Mouse (Mus musculus): ENCODE data around the gene Ptprj. TPM values are rescaled to one million over a fixed set of nuclear protein-coding genes. Genes with fewer than 3 reads are reported as not detected.

The Ptprj gene
- polyA plus RNA-seq, 1 experiment from 2014 or later = 2.9 TPM

DNA sequence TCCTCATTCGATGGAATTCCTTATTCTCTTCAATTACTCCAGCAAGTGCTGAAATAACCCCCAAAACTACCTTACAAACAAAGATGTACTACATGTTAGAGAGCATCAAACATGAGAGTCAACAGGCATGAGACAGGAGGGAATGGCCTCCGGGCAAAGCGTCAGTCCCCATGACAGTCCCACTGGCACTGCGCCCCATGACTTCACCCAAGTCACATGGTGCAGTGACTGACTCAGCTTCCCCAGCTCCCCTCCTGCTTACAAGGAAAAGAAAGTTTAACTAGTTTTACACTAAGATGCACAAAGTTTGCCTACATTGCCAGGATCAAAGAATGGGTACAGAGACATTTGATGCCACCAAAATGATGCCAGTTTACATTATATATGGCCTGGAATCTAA lies 71.2 kb downstream of the Ptprj start:
- no peak overlapping the region for H3K4me3 ChIP-seq (ENCODE audit: low read depth, low read length)
- no peak overlapping the region for H3K27ac ChIP-seq (ENCODE audit: low read depth, low read length)
- no peaks in the 10 kb centered on the region for H3K27me3 ChIP-seq (ENCODE audit: control insufficient read depth, insufficient read depth, low read length)
- no peaks in the 10 kb centered on the region for H3K4me1 ChIP-seq (replicated peaks; ENCODE audit: control insufficient read depth, insufficient read depth, low read length)
- H3K4me2 ChIP-seq (replicated peaks; ENCODE audit: low read depth, low read length) = no peak overlapping the region
- ATAC-seq (ENCODE audit: low FRiP score) = no peak
- H3K9me3 ChIP-seq (ENCODE audit: control insufficient read depth, low read length) = no peaks in the 10 kb centered on the region
- WGBS = 92% methylated on average over 4 of the region's 4 CpGs
- H3K36me3 ChIP-seq (ENCODE audit: control insufficient read depth, insufficient read depth, low read length) = no peaks in the 10 kb centered on the region
- no peak for DNase-seq (ENCODE audit: low spot score)
- no peak overlapping the region for H3K9ac ChIP-seq (ENCODE audit: low read depth, low read length)

DNA sequence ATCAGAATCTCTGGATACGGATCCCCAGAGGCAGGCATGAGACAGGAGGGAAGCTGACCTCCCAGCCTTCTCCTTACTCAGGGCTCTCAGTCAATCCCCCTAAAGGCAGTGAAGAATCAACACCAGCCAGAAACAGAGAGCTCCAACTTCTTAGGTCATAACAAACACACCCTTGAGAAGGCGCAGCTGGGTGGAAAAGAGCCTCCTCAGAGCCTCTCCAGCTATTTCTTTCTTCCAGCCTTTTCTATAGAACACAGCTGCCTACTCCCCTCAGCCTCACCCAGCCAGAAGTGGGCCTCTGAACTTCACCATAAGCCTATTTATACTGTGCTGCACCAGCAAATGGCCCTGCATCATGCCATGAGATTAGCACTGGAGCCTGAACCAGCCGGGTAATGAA lies 74.3 kb downstream of the Ptprj start:
- no peaks in the 10 kb centered on the region for H3K27me3 ChIP-seq (ENCODE audit: control insufficient read depth, insufficient read depth, low read length)
- WGBS = 80% methylated on average over 3 of the region's 3 CpGs
- no peak overlapping the region for H3K27ac ChIP-seq (ENCODE audit: low read depth, low read length)
- DNase-seq (ENCODE audit: low spot score) = no peak
- no peak overlapping the region for H3K4me3 ChIP-seq (ENCODE audit: low read depth, low read length)
- H3K9ac ChIP-seq (ENCODE audit: low read depth, low read length) = no peak overlapping the region
- H3K36me3 ChIP-seq (ENCODE audit: control insufficient read depth, insufficient read depth, low read length) = no peaks in the 10 kb centered on the region
- no peak for ATAC-seq (ENCODE audit: low FRiP score)
- no peaks in the 10 kb centered on the region for H3K4me1 ChIP-seq (replicated peaks; ENCODE audit: control insufficient read depth, insufficient read depth, low read length)
- H3K9me3 ChIP-seq (ENCODE audit: control insufficient read depth, low read length) = no peaks in the 10 kb centered on the region
- H3K4me2 ChIP-seq (replicated peaks; ENCODE audit: low read depth, low read length) = no peak overlapping the region

- 89% methylated on average over 6 of the region's 6 CpGs for WGBS
- H3K36me3 ChIP-seq (ENCODE audit: control insufficient read depth, insufficient read depth, low read length) = no peaks in the 10 kb centered on the region
- H3K9me3 ChIP-seq (ENCODE audit: control insufficient read depth, low read length) = no peaks in the 10 kb centered on the region
- ATAC-seq (ENCODE audit: low FRiP score) = no peak
- no peaks in the 10 kb centered on the region for H3K4me1 ChIP-seq (replicated peaks; ENCODE audit: control insufficient read depth, insufficient read depth, low read length)
- H3K4me2 ChIP-seq (replicated peaks; ENCODE audit: low read depth, low read length) = no peak overlapping the region
- H3K27ac ChIP-seq (ENCODE audit: low read depth, low read length) = no peak overlapping the region
- no peak overlapping the region for H3K9ac ChIP-seq (ENCODE audit: low read depth, low read length)
- H3K4me3 ChIP-seq (ENCODE audit: low read depth, low read length) = no peak overlapping the region
- no peak for DNase-seq (ENCODE audit: low spot score)
- H3K27me3 ChIP-seq (ENCODE audit: control insufficient read depth, insufficient read depth, low read length) = no peaks in the 10 kb centered on the region
Measured at GRCm38 (mm10) chr2:90504731-90505171, 75.7 kb downstream of the Ptprj start.

- 94% methylated on average over 3 of the region's 3 CpGs for WGBS
- no peak overlapping the region for H3K4me3 ChIP-seq (ENCODE audit: low read depth, low read length)
- no peak overlapping the region for H3K27ac ChIP-seq (ENCODE audit: low read depth, low read length)
- ATAC-seq (ENCODE audit: low FRiP score) = no peak
- no peaks in the 10 kb centered on the region for H3K9me3 ChIP-seq (ENCODE audit: control insufficient read depth, low read length)
- H3K9ac ChIP-seq (ENCODE audit: low read depth, low read length) = no peak overlapping the region
- H3K4me1 ChIP-seq (replicated peaks; ENCODE audit: control insufficient read depth, insufficient read depth, low read length) = no peaks in the 10 kb centered on the region
- no peak overlapping the region for H3K4me2 ChIP-seq (replicated peaks; ENCODE audit: low read depth, low read length)
- no peak for DNase-seq (ENCODE audit: low spot score)
- H3K36me3 ChIP-seq (ENCODE audit: control insufficient read depth, insufficient read depth, low read length) = no peaks in the 10 kb centered on the region
- H3K27me3 ChIP-seq (ENCODE audit: control insufficient read depth, insufficient read depth, low read length) = no peaks in the 10 kb centered on the region
Measured at GRCm38 (mm10) chr2:90503182-90503833, 77.1 kb downstream of the Ptprj start.

DNA sequence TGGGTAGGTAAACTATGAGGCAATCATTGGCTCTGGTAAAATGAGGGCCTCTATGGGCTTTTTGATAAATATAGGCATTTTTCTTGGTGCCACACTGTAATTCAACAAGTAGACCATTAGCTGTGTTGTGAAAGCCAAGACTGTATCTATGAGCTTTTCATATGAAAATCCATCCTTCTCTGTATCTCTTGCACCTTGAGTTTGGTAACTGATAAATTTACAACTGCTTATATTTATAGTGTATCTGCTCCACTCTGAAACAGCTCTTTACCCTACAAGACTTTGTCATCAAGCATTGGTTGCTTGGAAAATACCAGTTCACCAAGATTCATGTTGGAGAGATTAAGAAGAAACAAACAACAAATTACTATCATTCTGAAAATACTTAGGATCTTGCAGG lies 77.7 kb downstream of the Ptprj start:
- no peak overlapping the region for H3K9ac ChIP-seq (ENCODE audit: low read depth, low read length)
- H3K4me2 ChIP-seq (replicated peaks; ENCODE audit: low read depth, low read length) = no peak overlapping the region
- DNase-seq (ENCODE audit: low spot score) = no peak
- H3K36me3 ChIP-seq (ENCODE audit: control insufficient read depth, insufficient read depth, low read length) = no peaks in the 10 kb centered on the region
- no peak overlapping the region for H3K27ac ChIP-seq (ENCODE audit: low read depth, low read length)
- no peak for ATAC-seq (ENCODE audit: low FRiP score)
- H3K9me3 ChIP-seq (ENCODE audit: control insufficient read depth, low read length) = no peaks in the 10 kb centered on the region
- no peaks in the 10 kb centered on the region for H3K27me3 ChIP-seq (ENCODE audit: control insufficient read depth, insufficient read depth, low read length)
- no peak overlapping the region for H3K4me3 ChIP-seq (ENCODE audit: low read depth, low read length)
- no peaks in the 10 kb centered on the region for H3K4me1 ChIP-seq (replicated peaks; ENCODE audit: control insufficient read depth, insufficient read depth, low read length)

GRCm38 (mm10) chr2:90501708-90502107 lies 78.7 kb downstream of the Ptprj start:
- H3K9ac ChIP-seq (ENCODE audit: low read depth, low read length) = no peak overlapping the region
- no peak for DNase-seq (ENCODE audit: low spot score)
- H3K36me3 ChIP-seq (ENCODE audit: control insufficient read depth, insufficient read depth, low read length) = no peaks in the 10 kb centered on the region
- H3K4me3 ChIP-seq (ENCODE audit: low read depth, low read length) = no peak overlapping the region
- no peak overlapping the region for H3K27ac ChIP-seq (ENCODE audit: low read depth, low read length)
- no peaks in the 10 kb centered on the region for H3K4me1 ChIP-seq (replicated peaks; ENCODE audit: control insufficient read depth, insufficient read depth, low read length)
- 69% methylated on average over 3 of the region's 3 CpGs for WGBS
- H3K27me3 ChIP-seq (ENCODE audit: control insufficient read depth, insufficient read depth, low read length) = no peaks in the 10 kb centered on the region
- ATAC-seq (ENCODE audit: low FRiP score) = no peak
- H3K4me2 ChIP-seq (replicated peaks; ENCODE audit: low read depth, low read length) = no peak overlapping the region
- H3K9me3 ChIP-seq (ENCODE audit: control insufficient read depth, low read length) = no peaks in the 10 kb centered on the region

GRCm38 (mm10) chr2:90500892-90501291 lies 79.6 kb downstream of the Ptprj start:
- ATAC-seq (ENCODE audit: low FRiP score) (no peak), DNase-seq (ENCODE audit: low spot score) (no peak)
- no peaks in the 10 kb centered on the region for H3K9me3 ChIP-seq (ENCODE audit: control insufficient read depth, low read length)
- no peak overlapping the region for H3K4me2 ChIP-seq (replicated peaks; ENCODE audit: low read depth, low read length)
- no peak overlapping the region for H3K27ac ChIP-seq (ENCODE audit: low read depth, low read length)
- H3K9ac ChIP-seq (ENCODE audit: low read depth, low read length) = no peak overlapping the region
- H3K27me3 ChIP-seq (ENCODE audit: control insufficient read depth, insufficient read depth, low read length) = no peaks in the 10 kb centered on the region
- no peak overlapping the region for H3K4me3 ChIP-seq (ENCODE audit: low read depth, low read length)
- no peaks in the 10 kb centered on the region for H3K4me1 ChIP-seq (replicated peaks; ENCODE audit: control insufficient read depth, insufficient read depth, low read length)
- H3K36me3 ChIP-seq (ENCODE audit: control insufficient read depth, insufficient read depth, low read length) = no peaks in the 10 kb centered on the region

DNA sequence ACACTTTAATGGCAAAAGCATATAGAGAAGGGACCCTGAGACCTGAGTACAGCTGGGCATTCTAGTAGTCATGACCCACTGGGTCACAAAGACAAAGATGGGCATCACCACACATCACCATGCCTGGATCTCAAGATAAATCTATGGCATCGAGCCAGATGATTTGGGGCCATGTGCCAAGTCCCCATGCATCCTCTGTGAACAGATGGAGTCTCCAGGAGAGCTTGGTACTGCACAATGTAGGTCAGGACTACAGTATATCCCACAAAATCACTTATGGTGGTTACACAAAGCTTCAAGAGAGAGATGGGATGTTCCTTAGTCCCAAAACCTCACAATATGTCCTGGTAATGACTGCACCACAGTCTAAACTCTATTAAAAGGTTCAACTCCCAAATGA lies 81.4 kb downstream of the Ptprj start:
- Histone ChIP-seq H3K9me3 (ENCODE audit: control insufficient read depth, low read length) (no peaks in the 10 kb centered on the region), H3K4me1 (replicated peaks; ENCODE audit: control insufficient read depth, insufficient read depth, low read length) (no peaks in the 10 kb centered on the region), H3K27ac (ENCODE audit: low read depth, low read length) (no peak overlapping the region), H3K4me3 (ENCODE audit: low read depth, low read length) (no peak overlapping the region), H3K9ac (ENCODE audit: low read depth, low read length) (no peak overlapping the region), H3K4me2 (replicated peaks; ENCODE audit: low read depth, low read length) (no peak overlapping the region), H3K27me3 (ENCODE audit: control insufficient read depth, insufficient read depth, low read length) (no peaks in the 10 kb centered on the region), H3K36me3 (ENCODE audit: control insufficient read depth, insufficient read depth, low read length) (no peaks in the 10 kb centered on the region)
- DNase-seq (ENCODE audit: low spot score) (no peak), ATAC-seq (ENCODE audit: low FRiP score) (no peak)
- WGBS = 89% methylated on average over 1 of the region's 1 CpGs

DNA sequence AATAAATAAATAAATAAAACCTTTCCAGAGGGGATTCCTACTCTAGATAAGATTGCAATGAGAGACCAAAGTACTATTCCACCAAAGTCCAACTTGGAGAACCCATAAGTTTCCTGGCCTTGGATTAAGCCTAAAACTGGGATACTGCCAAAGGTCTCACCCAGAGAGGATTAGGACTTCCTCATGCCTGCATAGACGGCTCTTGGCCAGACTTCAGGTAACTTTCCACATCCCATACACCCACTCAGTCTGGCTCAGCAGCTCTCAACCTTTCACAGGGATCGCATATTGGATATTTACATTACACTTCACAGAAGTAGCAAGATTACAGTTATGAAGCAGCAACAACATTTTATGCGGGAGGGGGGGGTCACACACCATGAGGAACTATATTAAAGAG lies 82.9 kb downstream of the Ptprj start:
- H3K4me3 ChIP-seq (ENCODE audit: low read depth, low read length) = no peak overlapping the region
- no peaks in the 10 kb centered on the region for H3K27me3 ChIP-seq (ENCODE audit: control insufficient read depth, insufficient read depth, low read length)
- H3K36me3 ChIP-seq (ENCODE audit: control insufficient read depth, insufficient read depth, low read length) = no peaks in the 10 kb centered on the region
- no peaks in the 10 kb centered on the region for H3K9me3 ChIP-seq (ENCODE audit: control insufficient read depth, low read length)
- no peak for DNase-seq (ENCODE audit: low spot score)
- ATAC-seq (ENCODE audit: low FRiP score) = no peak
- H3K4me2 ChIP-seq (replicated peaks; ENCODE audit: low read depth, low read length) = no peak overlapping the region
- no peak overlapping the region for H3K27ac ChIP-seq (ENCODE audit: low read depth, low read length)
- H3K4me1 ChIP-seq (replicated peaks; ENCODE audit: control insufficient read depth, insufficient read depth, low read length) = no peaks in the 10 kb centered on the region
- H3K9ac ChIP-seq (ENCODE audit: low read depth, low read length) = no peak overlapping the region
- 85% methylated on average over 3 of the region's 3 CpGs for WGBS

All from hindbrain, embryonic 11.5 days (tissue).